Mouse (Mus musculus) Patski (cell line): ENCODE results near the gene Rhox3a. TPM values are rescaled to one million over a fixed set of nuclear protein-coding genes. Genes with fewer than 3 reads are reported as not detected.
"Not testable (repeated sequence)": the region's sequence is repeated elsewhere in the genome, so short reads cannot be mapped to it uniquely, and the experiment has no call there.

Source experiments
- ATAC-seq: fragments of 100-300 bp; one replicate; pipeline ENCODE4 v1.8.0; 2021
- CTCF ChIA-PET: fragments of 350-600 bp; sonication (Branson Sonifier 250); formaldehyde crosslinking; loops from one replicate; lab custom pipeline; 2022; ENCODE audit warnings: inconsistent platforms; lab: Charles Lee
- POLR2A ChIA-PET: fragments of 350-600 bp; sonication (Branson Sonifier 250); formaldehyde crosslinking; loops from one replicate; lab custom pipeline; 2022; ENCODE audit warnings: antibody characterized with exemption, inconsistent platforms; lab: Charles Lee
- DNase-seq: peaks from one replicate; pipeline ENCODE4 v3.0.0-alpha.2; 2011; ENCODE audit warnings: low read depth, low spot score
- H3K27me3 ChIP-seq: fragments of 371-371 bp; one replicate; pipeline ENCODE4 v1.5.1; 2021
- CTCF ChIP-seq: fragments of 100-300 bp; IDR thresholded peaks from one replicate; pipeline ENCODE4 v1.5.1; 2021
- in situ Hi-C: fragments of 300-500 bp; cut with MboI; formaldehyde crosslinking; loops from 3 replicates; pipeline ENCODE4 v1.11.1; 2018; ENCODE audit warnings: low pct_unique_long_range_greater_than_20kb, mixed read lengths
- polyA plus RNA-seq: library from polyadenylated mRNA; unstranded; gene quantifications from one replicate; pipeline ENCODE4 v1.2.3, GENCODE M21; 2021

Gene Rhox3a
- polyA plus RNA-seq = not detected

DNA sequence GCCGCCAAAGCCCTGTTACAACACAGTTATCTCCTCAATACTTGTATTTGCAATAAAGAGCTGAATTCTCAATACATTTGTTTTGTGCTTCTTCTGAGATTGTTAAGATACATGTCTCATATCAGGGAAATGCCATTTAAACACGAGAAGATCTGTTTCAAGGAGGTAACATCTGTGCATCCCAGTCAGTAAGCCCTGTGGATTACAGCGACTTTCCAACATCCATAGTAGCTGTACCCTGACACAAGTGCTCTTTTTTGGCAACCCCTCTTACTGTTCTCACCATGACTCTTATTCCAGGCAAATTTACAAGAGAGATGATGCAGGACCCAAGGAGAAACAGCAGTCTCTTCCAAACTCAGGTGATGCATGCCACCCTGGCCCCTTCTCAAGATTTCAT, at the start of gene Rhox3a:
Rhox3a (plus strand) TSS at position 301 of the 400 bp plus-strand sequence.
- CTCF ChIA-PET, H3K27me3 ChIP-seq, ATAC-seq, POLR2A ChIA-PET, DNase-seq, in situ Hi-C loops: not testable (repeated sequence)

DNA sequence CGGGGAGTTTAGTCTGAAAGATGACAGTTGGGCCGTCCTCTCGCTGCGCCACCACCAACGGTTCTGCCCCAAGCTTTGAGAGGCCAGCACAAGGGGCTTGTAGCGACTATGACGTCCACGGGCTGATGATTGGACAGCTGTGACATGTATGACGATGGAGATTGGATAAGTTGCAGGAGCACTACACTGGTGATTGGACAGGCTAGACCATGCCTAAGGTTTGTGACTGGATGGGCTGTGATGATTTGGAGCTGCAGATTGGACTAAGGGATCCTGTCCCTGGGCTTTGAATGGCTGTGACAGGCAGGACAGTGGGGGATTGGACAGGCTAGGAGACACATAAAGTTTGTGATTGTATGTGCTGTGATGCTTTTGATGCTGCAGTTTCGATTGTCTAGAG, 38.8 kb upstream of the Rhox3a start, which contains the start of gene Gm9:
Gm9 (minus strand) TSS at position 101 of the 400 bp plus-strand sequence.
- no peak for DNase-seq
- no peak for TF ChIP-seq CTCF
- CTCF ChIA-PET = no interaction called here
- in situ Hi-C loops = no loop called here
- no peak for ATAC-seq
- H3K27me3 ChIP-seq = peaks cover 56% of the 10 kb centered on the region
- POLR2A ChIA-PET = no interaction called here

DNA sequence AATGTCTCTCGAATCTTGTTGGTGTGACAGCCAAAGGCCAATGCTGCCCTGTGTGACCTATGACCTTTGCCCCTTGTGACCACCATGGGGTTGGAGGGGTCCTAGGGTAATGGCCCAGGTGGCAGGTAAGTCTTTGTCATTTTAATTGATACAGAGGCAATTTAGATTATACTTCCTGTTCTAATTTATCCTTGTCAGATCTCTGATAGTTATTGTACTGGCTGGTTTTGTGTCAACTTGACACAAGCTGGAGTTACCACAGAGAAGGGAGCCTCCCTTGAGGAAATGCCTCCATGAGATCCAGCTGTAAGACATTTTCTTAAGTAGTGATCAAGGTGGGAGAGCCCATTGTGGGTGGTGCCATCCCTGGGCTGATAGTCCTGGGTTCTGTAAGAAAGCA, 27.6 kb upstream of the Rhox3a start, which contains the start of gene Rhox1:
Rhox1 (minus strand) TSS at position 101 of the 400 bp plus-strand sequence.
- H3K27me3 ChIP-seq = peaks cover 24% of the 10 kb centered on the region
- POLR2A ChIA-PET, CTCF ChIA-PET, DNase-seq, ATAC-seq, in situ Hi-C loops: not testable (repeated sequence)

DNA sequence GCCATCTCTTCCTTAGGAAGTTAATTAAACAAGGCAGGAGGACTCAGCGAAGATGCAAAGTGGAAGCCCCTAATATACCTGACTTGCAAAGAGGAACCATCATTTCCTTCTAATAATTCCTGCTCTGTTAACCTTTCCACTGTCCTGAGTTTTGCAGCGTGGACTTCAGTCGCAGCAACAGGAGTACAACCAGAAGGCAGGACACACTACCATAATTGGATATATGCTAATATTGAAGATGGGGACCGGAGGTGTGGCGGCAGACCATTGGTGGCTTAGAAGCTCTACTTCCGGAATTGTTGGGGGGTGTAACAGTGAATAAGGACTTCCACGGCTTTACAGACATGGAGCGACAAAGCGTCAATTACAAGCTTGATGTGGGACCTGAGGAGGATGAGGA, 5.0 kb upstream of the Rhox3a start, which contains the start of gene Rhox2a:
Rhox2a (plus strand) TSS at position 301 of the 400 bp plus-strand sequence.
- in situ Hi-C loops, H3K27me3 ChIP-seq, DNase-seq, POLR2A ChIA-PET, ATAC-seq, CTCF ChIA-PET: not testable (repeated sequence)

DNA sequence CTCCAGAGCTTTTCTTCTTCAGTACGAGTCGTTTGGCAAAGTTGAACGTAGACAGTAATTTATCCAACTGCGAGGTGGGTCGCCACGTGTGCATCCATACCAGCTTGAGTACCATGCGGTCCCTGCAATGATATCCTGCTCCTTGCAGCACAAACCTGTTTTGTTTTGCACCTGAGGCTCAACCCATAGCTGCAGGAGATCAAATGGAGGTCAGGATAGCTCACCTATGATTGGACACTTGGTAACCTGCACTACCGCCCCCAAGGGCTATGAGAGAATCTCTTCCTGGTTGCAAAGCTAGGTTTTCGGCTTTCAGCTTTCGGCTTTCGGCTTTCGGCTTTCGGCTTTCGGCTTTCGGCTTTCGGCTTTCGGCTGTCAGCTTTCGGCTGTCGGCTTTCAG, 15.3 kb downstream of the Rhox3a start, which contains the start of gene Rhox4a:
Rhox4a (plus strand) TSS at position 301 of the 400 bp plus-strand sequence.
- DNase-seq, in situ Hi-C loops, CTCF ChIA-PET, POLR2A ChIA-PET, H3K27me3 ChIP-seq, ATAC-seq: not testable (repeated sequence)

Other genes starting within 250 kb of the Rhox3a start
- not detected for gene Sowahd, start 201.1 kb upstream of the Rhox3a start, polyA plus RNA-seq
- gene Rpl39, start 164.5 kb upstream of the Rhox3a start, polyA plus RNA-seq = 1,195 TPM
- 36.6 TPM for gene Upf3b, start 139.6 kb upstream of the Rhox3a start, polyA plus RNA-seq
- gene Nkap, start 123.1 kb upstream of the Rhox3a start, polyA plus RNA-seq = 16.7 TPM
- not detected for gene Akap14, start 81.1 kb upstream of the Rhox3a start, polyA plus RNA-seq
- gene Ndufa1, start 58.8 kb upstream of the Rhox3a start, polyA plus RNA-seq = 448 TPM
- 8.9 TPM for gene Rnf113a1, start 58.7 kb upstream of the Rhox3a start, polyA plus RNA-seq
- gene Gm9, start 38.9 kb upstream of the Rhox3a start, polyA plus RNA-seq = not detected
- gene Rhox1, start 27.7 kb upstream of the Rhox3a start, polyA plus RNA-seq = not detected
- not detected for gene Rhox2a, start 4.9 kb upstream of the Rhox3a start, polyA plus RNA-seq
- not detected for gene Rhox4a, start 15.4 kb downstream of the Rhox3a start, polyA plus RNA-seq
- not detected for gene Rhox3a2, start 130.1 kb downstream of the Rhox3a start, polyA plus RNA-seq
- gene Rhox4a2, start 140.9 kb downstream of the Rhox3a start, polyA plus RNA-seq = not detected
- gene Rhox2b, start 162.1 kb downstream of the Rhox3a start, polyA plus RNA-seq = not detected
- gene Rhox4b, start 182.6 kb downstream of the Rhox3a start, polyA plus RNA-seq = not detected
- gene Rhox2c, start 203.8 kb downstream of the Rhox3a start, polyA plus RNA-seq = not detected
- not detected for gene Rhox3c, start 208.7 kb downstream of the Rhox3a start, polyA plus RNA-seq
- not detected for gene Rhox4c, start 230.4 kb downstream of the Rhox3a start, polyA plus RNA-seq
- not detected for gene Rhox2d, start 243.5 kb downstream of the Rhox3a start, polyA plus RNA-seq